Mouse (Mus musculus) hindbrain, embryonic 11.5 days (tissue): ENCODE measurements around the gene Spata46. TPM values are rescaled to one million over a fixed set of nuclear protein-coding genes. Genes with fewer than 3 reads are reported as not detected.

ENCODE experiments used
- ATAC-seq: fragments of 200-750 bp; cut with Nextera tagmentation; 2 replicates; pipeline ENCODE4 v1.8.0; 2017; ENCODE audit warnings: mild to moderate bottlenecking, moderate TSS enrichment, moderate library complexity; ENCODE audit not compliant: low FRiP score
- DNase-seq: peaks from one replicate; pipeline ENCODE4 v3.0.0-alpha.2; 2015; ENCODE audit warnings: low spot score
- H3K27ac ChIP-seq: fragments of 300-500 bp; sonication (generic); 2 replicates; pipeline ENCODE4 v1.5.1; 2014; ENCODE audit warnings: mild to moderate bottlenecking, low read depth, low read length
- H3K27me3 ChIP-seq: fragments of 300-500 bp; sonication (generic); 2 replicates; pipeline ENCODE4 v1.6.1; 2014; ENCODE audit warnings: mild to moderate bottlenecking, low read length, moderate library complexity, mixed read lengths; ENCODE audit not compliant: control insufficient read depth, insufficient read depth
- H3K36me3 ChIP-seq: fragments of 300-500 bp; sonication (generic); 2 replicates; pipeline ENCODE4 v1.6.1; 2014; ENCODE audit warnings: mild to moderate bottlenecking, low read length, moderate library complexity, mixed read lengths; ENCODE audit not compliant: control insufficient read depth, insufficient read depth
- H3K4me1 ChIP-seq: fragments of 300-500 bp; sonication (generic); replicated peaks from 2 replicates; pipeline ENCODE4 v1.6.1; 2014; ENCODE audit warnings: low read length, mixed read lengths; ENCODE audit not compliant: control insufficient read depth, insufficient read depth
- H3K4me2 ChIP-seq: fragments of 300-500 bp; sonication (generic); replicated peaks from 2 replicates; pipeline ENCODE4 v1.6.1; 2014; ENCODE audit warnings: mild to moderate bottlenecking, low read depth, low read length
- H3K4me3 ChIP-seq: fragments of 300-500 bp; sonication (generic); 2 replicates; pipeline ENCODE4 v1.5.1; 2014; ENCODE audit warnings: low read depth, low read length
- H3K9ac ChIP-seq: fragments of 300-500 bp; sonication (generic); 2 replicates; pipeline ENCODE4 v1.6.1; 2014; ENCODE audit warnings: low read depth, low read length
- H3K9me3 ChIP-seq: fragments of 300-500 bp; sonication (generic); 2 replicates; pipeline ENCODE4 v1.6.1; 2016; ENCODE audit warnings: low read length; ENCODE audit not compliant: control insufficient read depth
- WGBS: fragments of 180-500 bp; shearing (Covaris S2); extraction: QIAGEN DNeasy Blood & Tissue Kit; methylation state at CpG from one replicate; pipeline ENCODE4 v1.1.7; 2014; 5-methylcytosine and 5-hydroxymethylcytosine counted together
- polyA plus RNA-seq: library from polyadenylated mRNA; unstranded; fragments of >200 nt; fragmentation: Nextera tagmentation; extraction: Ambion mirVana; gene quantifications from 2 replicates; pipeline ENCODE4 v1.2.1, GENCODE M21; 2014

Spata46 gene
- polyA plus RNA-seq, 1 experiment from 2014 or later, result 1.9 TPM

DNA sequence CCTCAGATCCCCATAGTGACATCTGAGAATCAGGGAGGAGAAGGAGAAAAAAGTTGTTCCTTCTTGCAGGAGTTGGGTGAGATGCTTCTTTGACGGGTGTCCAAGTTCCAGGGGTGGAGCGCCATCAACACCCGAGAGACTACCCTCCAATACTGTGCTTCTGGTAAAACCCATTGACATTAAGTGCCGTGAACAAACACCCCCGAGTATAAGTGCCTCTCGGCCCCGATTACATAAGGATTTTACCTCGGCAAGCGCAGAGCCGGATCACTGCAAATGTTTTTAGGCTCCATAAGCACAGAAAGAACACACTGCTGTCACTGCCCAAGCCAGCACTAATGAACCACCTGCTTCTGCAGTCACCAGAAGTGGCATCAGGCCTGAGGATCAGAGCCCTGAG is 14.4 kb downstream of the Spata46 start:
- WGBS, result 89% methylated on average over 10 of the region's 10 CpGs
- DNase-seq (no peak), ATAC-seq (no peak)
- Histone ChIP-seq H3K9me3 (no peaks in the 10 kb centered on the region), H3K36me3 (no peaks in the 10 kb centered on the region), H3K4me2 (no peak overlapping the region), H3K4me3 (no peak overlapping the region), H3K27me3 (no peaks in the 10 kb centered on the region), H3K9ac (no peak overlapping the region), H3K4me1 (no peaks in the 10 kb centered on the region), H3K27ac (no peak overlapping the region)

DNA sequence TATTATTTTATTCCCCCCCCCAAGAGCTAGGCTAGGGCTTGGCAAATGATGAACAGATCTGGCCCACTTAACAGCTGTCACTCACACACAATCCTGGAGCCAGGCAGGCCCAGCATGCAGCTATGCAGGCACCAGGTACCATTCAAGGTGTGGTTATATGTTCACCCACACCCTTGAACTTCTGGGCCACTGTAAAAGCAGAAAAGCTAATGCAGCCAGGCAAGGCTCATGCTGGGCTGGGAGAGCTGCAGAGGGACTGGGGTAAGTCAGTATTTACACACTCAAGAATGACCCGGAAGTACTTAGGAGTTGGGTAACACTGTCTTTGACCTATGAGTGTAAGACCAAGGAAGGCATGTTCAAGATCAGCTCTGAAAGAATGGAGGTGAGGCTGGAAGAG is 15.7 kb downstream of the Spata46 start:
- Histone ChIP-seq H3K4me3 (no peak overlapping the region), H3K36me3 (no peaks in the 10 kb centered on the region), H3K9me3 (no peaks in the 10 kb centered on the region), H3K4me1 (no peaks in the 10 kb centered on the region), H3K9ac (no peak overlapping the region), H3K27ac (no peak overlapping the region), H3K4me2 (no peak overlapping the region), H3K27me3 (no peaks in the 10 kb centered on the region)
- 100% methylated on average over 1 of the region's 1 CpGs for WGBS
- DNase-seq, result no peak
- ATAC-seq, result no peak

DNA sequence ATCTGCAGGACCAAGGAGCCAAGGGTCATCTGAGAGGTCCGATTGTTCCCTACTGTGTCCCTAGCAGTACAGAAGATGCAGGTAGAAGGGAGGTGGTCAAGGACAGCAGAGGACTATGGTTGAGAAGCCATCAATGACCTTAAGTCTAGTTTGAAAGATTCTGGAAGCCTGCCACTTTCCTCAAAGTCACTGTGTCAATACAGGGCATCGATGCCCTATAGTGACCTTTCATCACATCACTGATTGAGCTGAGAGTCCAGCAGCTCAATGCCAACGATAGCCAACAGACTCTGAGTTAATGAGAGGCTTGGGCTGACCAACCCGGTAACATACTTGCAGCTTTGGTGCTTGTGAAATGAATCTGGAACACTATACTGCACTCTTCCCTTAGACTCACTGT is 16.7 kb downstream of the Spata46 start:
- DNase-seq, result no peak
- no peak overlapping the region for H3K27ac ChIP-seq
- no peak overlapping the region for H3K9ac ChIP-seq
- H3K4me1 ChIP-seq, result no peaks in the 10 kb centered on the region
- no peaks in the 10 kb centered on the region for H3K36me3 ChIP-seq
- WGBS, result 85% methylated on average over 4 of the region's 4 CpGs
- no peak overlapping the region for H3K4me2 ChIP-seq
- no peaks in the 10 kb centered on the region for H3K27me3 ChIP-seq
- H3K4me3 ChIP-seq, result no peak overlapping the region
- no peak for ATAC-seq
- no peaks in the 10 kb centered on the region for H3K9me3 ChIP-seq

- Histone ChIP-seq H3K4me3 (no peak overlapping the region), H3K36me3 (no peaks in the 10 kb centered on the region), H3K4me1 (no peaks in the 10 kb centered on the region), H3K27ac (no peak overlapping the region), H3K27me3 (no peaks in the 10 kb centered on the region), H3K9ac (no peak overlapping the region), H3K4me2 (no peak overlapping the region), H3K9me3 (no peaks in the 10 kb centered on the region)
- no peak for ATAC-seq
- no peak for DNase-seq
- WGBS, result 74% methylated on average over 6 of the region's 6 CpGs
Observed at GRCm38 (mm10) chr1:170331926-170332325, 23.3 kb downstream of the Spata46 start.

DNA sequence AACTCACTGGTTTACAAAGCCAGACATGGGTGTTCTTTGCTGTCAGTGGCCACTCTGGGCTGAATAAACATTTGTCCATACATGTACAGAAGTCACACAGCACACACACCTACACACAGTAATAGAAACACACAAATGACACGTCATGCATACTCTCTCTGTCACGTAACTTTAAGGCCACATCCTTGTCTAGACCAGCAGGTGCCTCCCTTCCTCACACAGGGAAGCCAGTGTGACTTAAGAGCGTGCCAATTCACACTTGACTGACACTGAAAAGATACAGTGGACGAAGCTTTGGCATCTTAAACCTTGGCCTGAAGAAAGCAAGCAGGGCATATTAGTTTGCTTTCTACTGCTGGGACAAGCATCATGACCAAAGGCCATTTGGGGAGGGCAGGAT is 24.2 kb downstream of the Spata46 start:
- DNase-seq (no peak), ATAC-seq (no peak)
- no peaks in the 10 kb centered on the region for H3K27me3 ChIP-seq
- H3K9me3 ChIP-seq, result no peaks in the 10 kb centered on the region
- no peak overlapping the region for H3K4me3 ChIP-seq
- no peak overlapping the region for H3K9ac ChIP-seq
- WGBS, result 85% methylated on average over 4 of the region's 4 CpGs
- H3K36me3 ChIP-seq, result no peaks in the 10 kb centered on the region
- H3K4me2 ChIP-seq, result no peak overlapping the region
- no peaks in the 10 kb centered on the region for H3K4me1 ChIP-seq
- no peak overlapping the region for H3K27ac ChIP-seq

DNA sequence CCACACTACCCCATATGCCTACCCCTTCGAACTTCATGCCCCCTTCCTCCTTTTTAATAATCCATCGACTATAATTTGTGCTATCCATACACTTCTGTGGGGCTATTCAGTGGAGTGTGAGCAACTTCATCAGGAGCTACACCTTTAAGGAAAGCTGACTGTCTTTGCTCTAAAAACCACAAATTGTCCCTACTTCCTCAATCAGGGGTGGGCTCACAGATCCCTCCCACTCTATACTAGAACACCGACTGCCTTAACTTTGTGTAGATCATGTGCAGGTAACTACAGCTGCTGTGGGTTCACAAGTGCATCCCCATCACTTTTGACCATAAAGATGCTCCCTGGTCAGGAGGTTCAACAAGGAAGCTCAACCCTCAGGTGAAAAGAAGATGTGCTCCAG is 31.3 kb downstream of the Spata46 start:
- Histone ChIP-seq H3K4me1 (no peaks in the 10 kb centered on the region), H3K9ac (no peak overlapping the region), H3K27me3 (no peaks in the 10 kb centered on the region), H3K9me3 (no peaks in the 10 kb centered on the region), H3K36me3 (no peaks in the 10 kb centered on the region), H3K4me2 (no peak overlapping the region), H3K27ac (no peak overlapping the region), H3K4me3 (no peak overlapping the region)
- no peak for ATAC-seq
- WGBS, result 94% methylated on average over 3 of the region's 3 CpGs
- no peak for DNase-seq

- Histone ChIP-seq H3K27ac (no peak overlapping the region), H3K4me2 (no peak overlapping the region), H3K9me3 (no peaks in the 10 kb centered on the region), H3K9ac (no peak overlapping the region), H3K27me3 (no peaks in the 10 kb centered on the region), H3K36me3 (no peaks in the 10 kb centered on the region), H3K4me1 (no peaks in the 10 kb centered on the region), H3K4me3 (no peak overlapping the region)
- WGBS, result 83% methylated on average over 8 of the region's 8 CpGs
- DNase-seq, result no peak
- ATAC-seq, result no peak
Observed at GRCm38 (mm10) chr1:170343081-170343480, 34.5 kb downstream of the Spata46 start.

DNA sequence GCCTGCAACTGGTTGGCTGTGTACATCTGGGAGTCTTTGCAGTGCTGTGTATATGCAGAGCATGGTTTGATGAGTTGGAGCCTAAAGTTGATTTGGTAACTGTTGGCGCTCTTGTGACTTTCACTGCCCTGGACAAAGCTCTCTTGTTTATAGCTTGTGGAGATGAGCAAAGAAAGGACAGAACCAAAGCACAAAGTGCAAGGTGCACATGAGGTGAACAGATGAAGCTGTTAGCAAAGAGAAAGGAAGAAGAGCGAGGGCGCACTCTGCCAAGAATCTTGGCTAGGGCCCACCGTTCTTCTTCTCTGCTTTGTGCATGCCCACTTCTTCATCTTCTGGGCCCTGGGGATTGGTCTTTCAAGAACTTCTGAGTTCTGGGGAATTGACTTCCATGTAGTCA is 35.3 kb downstream of the Spata46 start:
- no peaks in the 10 kb centered on the region for H3K4me1 ChIP-seq
- 99% methylated on average over 4 of the region's 4 CpGs for WGBS
- H3K9me3 ChIP-seq, result no peaks in the 10 kb centered on the region
- H3K4me2 ChIP-seq, result no peak overlapping the region
- DNase-seq (no peak), ATAC-seq (no peak)
- no peak overlapping the region for H3K27ac ChIP-seq
- no peaks in the 10 kb centered on the region for H3K27me3 ChIP-seq
- H3K4me3 ChIP-seq, result no peak overlapping the region
- no peaks in the 10 kb centered on the region for H3K36me3 ChIP-seq
- H3K9ac ChIP-seq, result no peak overlapping the region

DNA sequence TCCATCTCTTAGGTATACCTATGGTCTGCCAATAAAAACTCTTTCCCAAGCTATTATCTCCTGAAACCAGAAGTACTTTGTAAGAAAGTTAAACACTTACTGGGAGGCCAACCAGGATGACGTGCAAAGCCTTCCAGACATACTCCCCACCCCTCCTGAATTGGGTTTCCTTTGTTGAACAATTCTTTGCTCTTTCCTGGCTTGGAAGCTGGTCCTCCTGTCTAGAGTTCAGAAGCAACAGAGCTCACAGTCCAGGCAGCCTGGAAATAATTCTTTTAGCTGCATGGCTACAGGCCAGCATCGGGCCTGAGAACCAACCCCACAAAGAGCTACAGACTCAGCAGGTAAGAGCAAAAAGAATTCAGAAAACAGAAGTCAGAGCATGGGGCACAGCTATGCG is 37.7 kb downstream of the Spata46 start:
- H3K9me3 ChIP-seq, result no peaks in the 10 kb centered on the region
- no peak overlapping the region for H3K9ac ChIP-seq
- no peaks in the 10 kb centered on the region for H3K36me3 ChIP-seq
- H3K27me3 ChIP-seq, result no peaks in the 10 kb centered on the region
- H3K4me2 ChIP-seq, result no peak overlapping the region
- ATAC-seq (no peak), DNase-seq (no peak)
- WGBS, result 79% methylated on average over 3 of the region's 3 CpGs
- H3K27ac ChIP-seq, result no peak overlapping the region
- no peak overlapping the region for H3K4me3 ChIP-seq
- H3K4me1 ChIP-seq, result no peaks in the 10 kb centered on the region
